Mouse (Mus musculus): ENCODE results near the gene Lactb. TPM values are rescaled to one million over a fixed set of nuclear protein-coding genes. Genes with fewer than 3 reads are reported as not detected.

The Lactb gene
- total RNA-seq, 2 experiments from 2014 or later = 17.5 to 18.6 TPM

GRCm38 (mm10) chr9:66910677-66911076 is 64.6 kb downstream of the Lactb start:
- no peak for DNase-seq (ENCODE audit: extremely low spot score in 1 of 2, low spot score in 2 of 2)
- intact Hi-C loops (cut with DNase I) = loop anchor here (10.0 kb wide), 1 partner anchor 46 kb away; no protein-coding TSS in a partner anchor

- no peak for DNase-seq (ENCODE audit: extremely low spot score in 1 of 2, low spot score in 2 of 2)
- intact Hi-C loops (cut with DNase I) = loop anchor here (10.0 kb wide), 1 partner anchor 45 kb away; no protein-coding TSS in a partner anchor
These were observed 65.4 kb downstream of the Lactb start for GRCm38 (mm10) chr9:66909922-66910321.

- no peak for DNase-seq (ENCODE audit: extremely low spot score in 1 of 2, low spot score in 2 of 2)
- intact Hi-C loops (cut with DNase I) = no loop called here
These were observed 67.4 kb downstream of the Lactb start for GRCm38 (mm10) chr9:66907746-66908397.

GRCm38 (mm10) chr9:66907126-66907525 is 68.2 kb downstream of the Lactb start:
- no peak for DNase-seq (ENCODE audit: extremely low spot score in 1 of 2, low spot score in 2 of 2)
- intact Hi-C loops (cut with DNase I) = no loop called here

- no peak for DNase-seq (ENCODE audit: extremely low spot score in 1 of 2, low spot score in 2 of 2)
- intact Hi-C loops (cut with DNase I) = no loop called here
These were observed 69.3 kb downstream of the Lactb start for GRCm38 (mm10) chr9:66905990-66906389.

Other genes starting within 250 kb of the Lactb start
- gene Aph1b, start 180.0 kb downstream of the Lactb start, total RNA-seq (2021) = 10 to 100 TPM; 19.9 to 23.4 TPM
- gene Gm10647, start 178.4 kb downstream of the Lactb start, total RNA-seq (2021) = under 1 TPM; 0.32 to 0.61 TPM
- 1 to 10 TPM; 4.7 to 6.2 TPM for gene Aph1c, start 140.8 kb downstream of the Lactb start, total RNA-seq (2021)
- gene Rab8b, start 55.8 kb downstream of the Lactb start, total RNA-seq (2021) = 10 to 100 TPM; 21.8 TPM
- gene Rps27l, start 29.4 kb downstream of the Lactb start, total RNA-seq (2021) = 10 to 100 TPM; 41.6 to 49.4 TPM
- gene Tpm1, start 73.9 kb upstream of the Lactb start, total RNA-seq (2021) = 100 to 1,000 TPM; 180 to 192 TPM

Data from left cerebral cortex, postnatal 10 days (tissue).